Mouse (Mus musculus) midbrain, embryonic 12.5 days (tissue): ENCODE results near the gene Pxdn. TPM values are rescaled to one million over a fixed set of nuclear protein-coding genes. Genes with fewer than 3 reads are reported as not detected.

Experiments used
- ATAC-seq: fragments of 200-750 bp; cut with Nextera tagmentation; 2 replicates; pipeline ENCODE4 v1.8.0; 2017; ENCODE audit warnings: low read depth, moderate TSS enrichment, moderate library complexity; ENCODE audit not compliant: low FRiP score
- H3K27ac ChIP-seq: fragments of 300-500 bp; sonication (generic); replicated peaks from 2 replicates; pipeline ENCODE4 v1.5.1; 2016; ENCODE audit warnings: mild to moderate bottlenecking
- H3K27me3 ChIP-seq: fragments of 300-500 bp; sonication (generic); 2 replicates; pipeline ENCODE4 v1.6.1; 2016; ENCODE audit warnings: mild to moderate bottlenecking
- H3K36me3 ChIP-seq: fragments of 300-500 bp; sonication (generic); 2 replicates; pipeline ENCODE4 v1.6.1; 2016
- H3K4me1 ChIP-seq: fragments of 300-500 bp; sonication (generic); 2 replicates; pipeline ENCODE4 v1.6.1; 2016
- H3K4me2 ChIP-seq: fragments of 300-500 bp; sonication (generic); replicated peaks from 2 replicates; pipeline ENCODE4 v1.6.1; 2016; ENCODE audit warnings: mild to moderate bottlenecking, moderate library complexity
- H3K4me3 ChIP-seq: fragments of 300-500 bp; sonication (generic); 2 replicates; pipeline ENCODE4 v1.5.1; 2016; ENCODE audit warnings: mild to moderate bottlenecking
- H3K9ac ChIP-seq: fragments of 300-500 bp; sonication (generic); replicated peaks from 2 replicates; pipeline ENCODE4 v1.6.1; 2016; ENCODE audit warnings: mild to moderate bottlenecking, moderate library complexity
- H3K9me3 ChIP-seq: fragments of 300-500 bp; sonication (generic); 2 replicates; pipeline ENCODE4 v1.6.1; 2016; ENCODE audit warnings: mild to moderate bottlenecking
- WGBS: fragments of 180-500 bp; shearing (Covaris S2); methylation state at CpG from one replicate; pipeline ENCODE4 v1.1.7; 2016; 5-methylcytosine and 5-hydroxymethylcytosine counted together
- polyA plus RNA-seq: library from polyadenylated mRNA; unstranded; fragments of >200 nt; fragmentation: Nextera tagmentation; extraction: Ambion mirVana; gene quantifications from 2 replicates; pipeline ENCODE4 v1.2.1, GENCODE M21; 2016

Pxdn gene
- polyA plus RNA-seq, 1 experiment from 2014 or later, result 83.6 TPM

DNA sequence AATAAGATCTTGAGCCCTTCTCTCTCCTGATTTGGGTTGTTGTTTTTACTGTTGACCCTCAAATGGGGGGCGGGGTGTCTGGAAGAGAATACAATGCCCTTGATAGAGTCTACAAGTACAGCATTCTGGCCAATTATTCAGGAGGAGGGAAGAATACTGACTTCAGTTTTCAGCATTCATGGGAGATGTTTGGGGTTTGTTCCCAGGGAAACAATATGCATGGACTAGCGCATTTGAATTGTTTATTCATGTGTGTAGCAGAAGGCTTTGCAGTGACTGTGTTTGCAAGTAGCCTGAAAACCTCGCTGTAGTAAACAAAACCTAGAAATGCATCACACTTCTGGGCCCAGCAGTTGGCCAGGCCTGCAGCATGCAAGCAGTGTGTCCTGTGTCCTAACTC lies 17.1 kb downstream of the Pxdn start:
- Histone ChIP-seq H3K9me3 (no peaks in the 10 kb centered on the region), H3K4me1 (peaks cover 45% of the 10 kb centered on the region), H3K27me3 (no peaks in the 10 kb centered on the region), H3K9ac (no peak overlapping the region), H3K4me3 (no peak overlapping the region), H3K36me3 (peaks cover 5% of the 10 kb centered on the region), H3K4me2 (no peak overlapping the region), H3K27ac (peak overlapping the region; percentile 36)
- WGBS, result 67% methylated on average over 3 of the region's 3 CpGs
- no peak for ATAC-seq

DNA sequence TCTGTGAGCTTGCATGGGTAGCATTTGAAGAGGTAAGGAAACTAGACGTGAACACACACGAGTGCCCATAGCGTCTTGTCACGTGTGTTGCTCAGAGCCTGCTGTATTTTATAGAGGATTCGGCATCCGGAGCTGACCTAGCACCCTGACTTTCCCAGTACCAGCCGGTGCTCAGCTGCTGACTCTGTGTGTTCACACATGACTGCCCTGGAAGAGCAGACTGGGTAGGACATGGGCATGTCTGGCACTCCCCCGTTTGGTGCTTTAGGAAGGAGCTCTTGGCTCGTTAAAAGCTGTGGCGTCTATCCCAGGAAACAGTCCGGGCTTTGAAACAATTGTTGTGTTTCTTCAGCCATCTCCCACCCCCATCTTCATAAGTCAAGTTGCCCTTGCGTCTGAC lies 19.6 kb downstream of the Pxdn start:
- H3K9ac ChIP-seq, result no peak overlapping the region
- H3K36me3 ChIP-seq, result peaks cover 4% of the 10 kb centered on the region
- H3K4me3 ChIP-seq, result no peak overlapping the region
- H3K4me2 ChIP-seq, result no peak overlapping the region
- H3K27me3 ChIP-seq, result no peaks in the 10 kb centered on the region
- peaks cover 40% of the 10 kb centered on the region for H3K4me1 ChIP-seq
- 85% methylated on average over 12 of the region's 12 CpGs for WGBS
- ATAC-seq, result no peak
- no peak overlapping the region for H3K27ac ChIP-seq
- no peaks in the 10 kb centered on the region for H3K9me3 ChIP-seq

DNA sequence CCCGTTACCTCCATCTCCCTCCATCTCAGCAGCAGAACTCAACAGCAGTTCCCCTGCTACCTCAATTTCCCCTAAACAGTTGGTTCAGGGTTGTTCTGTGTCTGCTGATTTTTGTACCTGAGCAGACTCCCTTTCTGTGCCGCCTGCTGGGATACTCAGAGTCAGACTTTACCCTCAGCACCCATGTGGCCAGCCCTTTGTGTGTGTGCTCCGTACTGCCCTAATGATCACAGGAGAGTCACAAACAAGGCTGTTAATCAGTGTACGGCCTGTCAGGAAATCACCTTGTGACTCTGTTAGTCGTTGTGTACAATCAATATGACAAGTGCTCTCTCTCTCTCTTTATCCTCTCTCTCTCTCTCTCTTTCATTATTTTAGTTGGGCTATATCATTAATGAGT lies 21.2 kb downstream of the Pxdn start:
- ATAC-seq, result no peak
- Histone ChIP-seq H3K36me3 (peaks cover 13% of the 10 kb centered on the region), H3K9me3 (no peaks in the 10 kb centered on the region), H3K4me3 (no peak overlapping the region), H3K4me1 (peaks cover 28% of the 10 kb centered on the region), H3K4me2 (no peak overlapping the region), H3K27me3 (no peaks in the 10 kb centered on the region), H3K27ac (0 out of 2 replicates have a peak overlapping the region, but pooled peaks have one; percentile 30), H3K9ac (no peak overlapping the region)
- 88% methylated on average over 5 of the region's 5 CpGs for WGBS

DNA sequence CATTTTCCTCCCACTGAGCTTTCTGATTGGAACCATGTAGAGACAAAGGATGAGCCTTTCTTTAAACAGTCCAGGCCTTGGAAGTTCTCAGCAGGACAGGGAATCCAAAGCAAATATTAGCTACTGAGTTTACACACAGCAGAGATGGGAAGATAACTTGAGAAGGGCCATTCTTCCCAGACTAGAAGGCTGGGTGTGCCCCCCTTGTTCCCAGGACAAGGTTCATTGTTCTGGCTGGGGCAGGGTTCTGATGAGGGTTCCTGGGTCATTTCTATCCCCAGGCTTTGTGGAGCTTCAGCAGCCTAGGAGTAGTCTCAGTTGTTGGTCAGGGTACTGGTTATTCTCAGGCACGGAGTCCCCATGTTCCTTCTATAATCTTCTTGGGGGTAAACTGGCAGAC lies 23.6 kb downstream of the Pxdn start:
- peaks cover 21% of the 10 kb centered on the region for H3K36me3 ChIP-seq
- H3K27ac ChIP-seq, result no peak overlapping the region
- no peak overlapping the region for H3K4me3 ChIP-seq
- no peak overlapping the region for H3K4me2 ChIP-seq
- 70% methylated on average over 1 of the region's 1 CpGs for WGBS
- H3K9ac ChIP-seq, result no peak overlapping the region
- no peaks in the 10 kb centered on the region for H3K27me3 ChIP-seq
- peaks cover 15% of the 10 kb centered on the region; the same call in 1 of the 2 replicates for H3K4me1 ChIP-seq
- no peak for ATAC-seq
- no peaks in the 10 kb centered on the region for H3K9me3 ChIP-seq

DNA sequence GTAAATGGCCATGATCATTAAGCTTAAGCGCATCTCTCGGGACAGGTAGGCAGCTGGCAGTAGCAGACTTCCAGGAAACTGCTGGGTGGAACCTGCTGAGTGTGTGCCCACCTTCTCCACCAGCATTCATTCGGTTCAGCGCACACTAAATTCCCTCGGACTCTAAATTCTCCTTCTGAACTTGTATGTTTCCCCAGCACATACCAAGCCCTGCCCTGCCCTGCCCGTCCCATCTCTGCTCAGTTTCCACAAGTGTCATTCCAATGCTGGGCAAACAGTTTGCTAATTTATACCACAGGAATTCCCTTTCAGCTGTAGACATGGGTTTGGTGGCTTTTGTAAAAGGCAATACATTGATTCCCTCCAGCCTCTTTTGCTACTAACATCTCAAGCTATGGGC lies 27.6 kb downstream of the Pxdn start:
- no peak overlapping the region for H3K4me2 ChIP-seq
- H3K9me3 ChIP-seq, result no peaks in the 10 kb centered on the region
- H3K27me3 ChIP-seq, result no peaks in the 10 kb centered on the region
- peaks cover 9% of the 10 kb centered on the region; the same call in 1 of the 2 replicates for H3K4me1 ChIP-seq
- H3K9ac ChIP-seq, result no peak overlapping the region
- WGBS, result 94% methylated on average over 6 of the region's 6 CpGs
- ATAC-seq, result no peak
- no peak overlapping the region for H3K4me3 ChIP-seq
- no peak overlapping the region for H3K27ac ChIP-seq
- peaks cover 17% of the 10 kb centered on the region; the same call in 1 of the 2 replicates for H3K36me3 ChIP-seq

DNA sequence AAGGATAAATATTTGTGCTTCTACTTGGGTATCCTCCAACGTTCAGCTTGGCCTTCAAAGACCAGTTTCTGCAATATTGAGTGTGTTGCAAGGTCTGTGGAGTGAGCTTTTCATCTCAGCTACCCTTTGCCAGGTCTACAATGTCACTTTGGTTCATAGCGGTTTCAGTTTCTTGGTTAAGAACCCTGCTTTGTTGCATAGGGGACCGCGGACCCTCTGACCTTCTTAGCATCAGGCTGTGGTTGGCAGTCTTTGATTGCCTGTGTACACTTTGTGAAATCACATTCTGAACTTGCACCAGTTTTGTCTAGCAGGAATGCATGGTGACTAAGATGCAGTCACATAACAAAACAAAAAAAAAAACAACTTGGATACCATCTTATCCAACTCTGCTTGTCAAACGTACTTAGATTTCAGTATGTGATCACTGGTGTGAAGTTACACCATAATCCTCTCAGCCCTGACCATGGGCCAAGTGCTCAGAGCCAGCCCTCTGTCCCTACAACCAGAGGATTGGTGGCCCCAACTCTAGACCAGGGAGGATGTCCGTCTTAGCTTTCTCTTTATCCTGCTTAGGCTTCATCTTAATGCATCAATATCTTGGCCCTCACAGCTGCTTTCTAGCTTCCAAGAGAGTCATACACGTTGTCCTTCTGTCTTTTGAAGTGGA lies 34.5 kb downstream of the Pxdn start:
- Histone ChIP-seq H3K9ac (no peak overlapping the region), H3K9me3 (no peaks in the 10 kb centered on the region), H3K4me2 (no peak overlapping the region), H3K36me3 (peaks cover 20% of the 10 kb centered on the region), H3K27ac (no peak overlapping the region), H3K4me1 (no peaks in the 10 kb centered on the region), H3K27me3 (no peaks in the 10 kb centered on the region), H3K4me3 (no peak overlapping the region)
- no peak for ATAC-seq
- WGBS, result 88% methylated on average over 7 of the region's 7 CpGs

DNA sequence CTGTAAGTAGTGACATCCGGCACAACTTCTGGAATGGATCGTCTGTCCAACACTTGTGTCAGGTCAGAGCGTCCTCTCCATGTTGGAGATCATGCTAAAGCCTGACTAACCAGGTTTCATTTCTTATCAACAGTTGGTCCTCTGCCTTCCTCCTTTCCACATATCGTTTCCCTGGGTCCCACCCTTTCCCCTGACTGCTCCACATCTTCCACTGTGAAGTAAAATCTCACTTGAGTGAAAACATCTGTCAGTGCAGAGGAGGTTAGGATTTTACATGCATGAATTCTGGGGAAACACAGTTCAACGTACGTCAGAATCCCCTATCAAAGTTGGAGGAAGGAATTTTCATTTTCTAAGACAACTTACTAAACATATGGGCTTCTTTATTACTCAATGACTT lies 35.1 kb downstream of the Pxdn start:
- Histone ChIP-seq H3K9me3 (no peaks in the 10 kb centered on the region), H3K36me3 (peaks cover 25% of the 10 kb centered on the region), H3K27ac (no peak overlapping the region), H3K4me2 (no peak overlapping the region), H3K9ac (no peak overlapping the region), H3K4me1 (no peaks in the 10 kb centered on the region), H3K4me3 (no peak overlapping the region), H3K27me3 (no peaks in the 10 kb centered on the region)
- WGBS, result 87% methylated on average over 6 of the region's 6 CpGs
- no peak for ATAC-seq

DNA sequence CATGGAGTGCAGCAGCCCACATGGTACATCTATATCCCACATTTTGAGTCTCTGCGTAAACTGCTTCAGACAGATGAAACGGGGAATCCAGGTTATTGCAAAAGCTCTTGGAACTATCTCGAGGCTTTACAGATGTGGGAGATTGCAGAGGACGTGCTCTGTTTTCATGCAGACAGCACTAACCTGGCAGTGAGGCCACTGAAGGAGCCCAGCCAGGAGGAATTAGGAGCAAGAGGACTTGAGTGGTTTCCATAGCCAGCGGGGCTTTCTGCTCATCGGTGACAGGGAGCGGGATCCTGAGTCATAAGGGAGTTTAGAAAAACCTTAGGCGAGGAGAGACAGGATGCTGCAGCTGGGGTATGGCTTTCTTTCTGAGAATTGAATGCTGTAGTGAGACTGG lies 42.7 kb downstream of the Pxdn start:
- Histone ChIP-seq H3K27me3 (no peaks in the 10 kb centered on the region), H3K9ac (no peak overlapping the region), H3K4me1 (no peaks in the 10 kb centered on the region), H3K4me3 (no peak overlapping the region), H3K9me3 (no peaks in the 10 kb centered on the region), H3K36me3 (peaks cover 63% of the 10 kb centered on the region), H3K4me2 (no peak overlapping the region), H3K27ac (no peak overlapping the region)
- WGBS, result 91% methylated on average over 8 of the region's 8 CpGs
- no peak for ATAC-seq

DNA sequence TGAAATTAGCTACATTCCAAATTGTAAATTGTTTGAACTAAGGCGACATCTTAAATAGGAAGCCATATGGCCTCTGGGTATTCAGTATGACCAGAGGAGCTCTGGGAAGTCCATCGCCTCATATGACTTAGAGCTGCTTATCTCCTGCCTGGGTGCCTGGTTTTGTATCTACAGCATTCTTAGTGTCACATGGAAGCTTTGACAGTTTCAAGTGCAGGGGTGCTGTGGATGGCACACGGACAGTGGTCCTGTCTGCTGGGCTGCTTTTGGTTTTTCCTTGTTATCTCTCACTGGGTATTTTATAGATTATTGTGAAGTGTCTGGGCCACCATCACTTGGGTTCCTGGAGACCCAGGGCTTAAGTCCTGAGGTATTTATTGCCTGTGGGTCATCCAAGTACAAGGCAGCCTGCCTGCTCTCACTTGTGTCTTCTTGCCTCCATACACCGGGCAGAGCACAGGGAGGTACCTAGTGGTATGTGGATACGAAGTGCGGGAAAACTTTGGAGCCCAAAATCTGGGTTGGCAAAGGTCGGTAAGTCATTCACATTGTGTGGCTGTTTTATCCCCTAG lies 44.4 kb downstream of the Pxdn start:
- Histone ChIP-seq H3K4me2 (no peak overlapping the region), H3K27ac (no peak overlapping the region), H3K4me1 (no peaks in the 10 kb centered on the region), H3K36me3 (peaks cover 74% of the 10 kb centered on the region), H3K9ac (no peak overlapping the region), H3K9me3 (no peaks in the 10 kb centered on the region), H3K27me3 (no peaks in the 10 kb centered on the region), H3K4me3 (no peak overlapping the region)
- no peak for ATAC-seq
- WGBS, result 94% methylated on average over 7 of the region's 7 CpGs

DNA sequence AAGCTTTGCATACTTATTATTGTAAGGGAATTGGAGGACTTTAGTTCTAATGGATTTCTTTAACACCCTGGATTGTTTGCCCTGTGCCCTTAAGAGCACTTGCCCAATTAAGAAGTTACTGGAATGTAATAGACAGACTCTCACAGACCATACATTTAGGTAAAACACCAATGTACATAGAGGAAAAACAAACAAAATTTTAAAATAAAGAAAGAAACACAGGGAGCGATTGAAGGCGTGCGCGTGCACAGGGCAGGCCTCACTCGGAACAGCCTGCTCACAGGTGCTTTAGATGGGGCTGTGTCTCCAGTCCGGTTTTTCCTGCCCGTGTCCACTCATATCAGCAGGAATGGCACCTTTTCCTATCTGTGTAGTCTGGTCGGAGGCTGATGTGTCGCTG lies 45.8 kb downstream of the Pxdn start:
- Histone ChIP-seq H3K27ac (no peak overlapping the region), H3K4me3 (no peak overlapping the region), H3K27me3 (no peaks in the 10 kb centered on the region), H3K4me2 (no peak overlapping the region), H3K9me3 (no peaks in the 10 kb centered on the region), H3K9ac (no peak overlapping the region), H3K4me1 (no peaks in the 10 kb centered on the region), H3K36me3 (peaks cover 77% of the 10 kb centered on the region)
- WGBS, result 97% methylated on average over 9 of the region's 9 CpGs
- no peak for ATAC-seq

DNA sequence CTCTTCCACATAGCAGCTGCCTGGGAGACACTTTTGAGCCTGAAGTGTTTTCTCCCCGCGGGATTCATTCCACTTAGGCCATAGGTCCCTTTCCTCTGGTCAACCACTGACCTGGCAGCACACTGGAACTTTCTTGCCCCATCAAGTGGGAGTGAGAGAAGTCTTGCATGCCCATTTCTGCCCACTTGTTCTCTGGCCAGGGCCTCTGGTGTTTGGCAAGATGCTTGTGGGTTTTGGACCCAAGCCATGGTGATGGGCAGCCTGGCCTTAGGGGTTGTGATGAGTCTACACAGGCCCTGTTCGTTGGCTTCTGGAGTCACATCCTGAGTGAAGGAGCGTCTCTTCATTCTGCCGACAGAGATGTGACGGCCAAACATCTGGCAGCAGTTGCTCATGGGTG lies 47.7 kb downstream of the Pxdn start:
- 92% methylated on average over 6 of the region's 6 CpGs for WGBS
- no peak for ATAC-seq
- H3K36me3 ChIP-seq, result peaks cover 77% of the 10 kb centered on the region

DNA sequence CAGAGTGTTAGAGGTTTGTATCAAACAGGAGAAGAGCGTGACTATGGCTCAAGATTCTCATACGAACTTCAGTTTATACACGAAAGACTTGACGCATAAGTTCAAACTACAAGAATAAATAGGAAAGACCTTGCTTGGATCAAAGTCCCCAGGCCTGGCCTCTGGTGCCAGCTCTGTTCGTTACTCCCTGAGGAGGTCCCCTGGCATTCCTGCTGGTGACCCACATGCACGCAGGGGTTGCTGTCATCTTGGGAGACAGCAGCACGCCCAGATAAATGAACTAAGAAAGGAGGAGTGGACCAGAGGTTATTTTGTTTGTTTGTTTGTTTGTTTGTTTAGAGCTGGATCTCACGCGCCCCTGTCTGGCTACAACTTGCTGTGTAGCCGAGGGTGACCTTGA lies 48.8 kb downstream of the Pxdn start:
- Histone ChIP-seq H3K4me1 (no peaks in the 10 kb centered on the region), H3K36me3 (peaks cover 80% of the 10 kb centered on the region), H3K27ac (no peak overlapping the region), H3K4me2 (no peak overlapping the region), H3K27me3 (no peaks in the 10 kb centered on the region), H3K9ac (no peak overlapping the region), H3K4me3 (no peak overlapping the region), H3K9me3 (no peaks in the 10 kb centered on the region)
- WGBS, result 89% methylated on average over 10 of the region's 10 CpGs
- ATAC-seq, result no peak

More for the DNA sequence above, 47.7 kb downstream of the Pxdn start:
- H3K4me3 ChIP-seq, result no peak overlapping the region
- H3K27ac ChIP-seq, result no peak overlapping the region
- H3K27me3 ChIP-seq, result no peaks in the 10 kb centered on the region
- H3K9me3 ChIP-seq, result no peaks in the 10 kb centered on the region
- no peaks in the 10 kb centered on the region for H3K4me1 ChIP-seq
- no peak overlapping the region for H3K9ac ChIP-seq
- no peak overlapping the region for H3K4me2 ChIP-seq

DNA sequence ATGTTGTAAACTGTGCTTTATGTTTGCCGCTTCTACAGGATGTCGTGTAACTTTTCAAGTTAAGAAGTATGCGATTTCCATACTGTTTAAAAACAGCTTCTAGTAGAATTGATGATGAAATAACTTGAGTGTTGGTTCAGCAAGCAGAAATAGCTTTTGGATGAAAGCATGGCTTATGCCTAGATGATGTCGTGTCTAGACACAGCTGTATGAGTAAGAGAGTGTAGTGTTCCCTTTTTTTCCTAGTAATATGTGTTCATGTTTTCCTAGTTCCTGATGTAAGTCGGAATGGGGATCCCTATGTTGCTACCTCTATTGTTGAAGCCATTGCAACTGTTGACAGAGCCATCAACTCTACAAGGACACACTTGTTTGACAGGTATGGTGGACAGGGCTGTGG lies 61.5 kb downstream of the Pxdn start:
- peaks cover 5% of the 10 kb centered on the region; the same call in 1 of the 2 replicates for H3K4me1 ChIP-seq
- no peaks in the 10 kb centered on the region for H3K27me3 ChIP-seq
- no peak overlapping the region for H3K4me2 ChIP-seq
- H3K27ac ChIP-seq, result no peak overlapping the region
- H3K36me3 ChIP-seq, result peaks cover 97% of the 10 kb centered on the region
- no peaks in the 10 kb centered on the region for H3K9me3 ChIP-seq
- H3K4me3 ChIP-seq, result no peak overlapping the region
- H3K9ac ChIP-seq, result no peak overlapping the region
- no peak for ATAC-seq
- 97% methylated on average over 5 of the region's 5 CpGs for WGBS
